Mouse (Mus musculus) limb, embryonic 10.5 days (tissue): ENCODE data around the gene Ankrd55. TPM values are rescaled to one million over a fixed set of nuclear protein-coding genes. Genes with fewer than 3 reads are reported as not detected.

Experiments used
- DNase-seq: peaks from one replicate; pipeline ENCODE4 v3.0.0-alpha.2; 2017; ENCODE audit warnings: low spot score
- H3K27ac ChIP-seq: fragments of 300-500 bp; sonication (generic); 2 replicates; pipeline ENCODE4 v1.5.1; 2016; ENCODE audit warnings: mild to moderate bottlenecking
- H3K27me3 ChIP-seq: fragments of 300-500 bp; sonication (generic); 2 replicates; pipeline ENCODE4 v1.6.1; 2016; ENCODE audit warnings: low read depth, mild to moderate bottlenecking; ENCODE audit not compliant: poor library complexity, severe bottlenecking
- H3K36me3 ChIP-seq: fragments of 300-500 bp; sonication (generic); 2 replicates; pipeline ENCODE4 v1.6.1; 2016; ENCODE audit warnings: mild to moderate bottlenecking, moderate library complexity
- H3K4me1 ChIP-seq: fragments of 300-500 bp; sonication (generic); 2 replicates; pipeline ENCODE4 v1.6.1; 2016
- H3K4me3 ChIP-seq: fragments of 300-500 bp; sonication (generic); 2 replicates; pipeline ENCODE4 v1.5.1; 2016; ENCODE audit warnings: mild to moderate bottlenecking, moderate library complexity
- H3K9me3 ChIP-seq: fragments of 300-500 bp; sonication (generic); replicated peaks from 2 replicates; pipeline ENCODE4 v1.6.1; 2016; ENCODE audit warnings: mild to moderate bottlenecking
- WGBS: fragments of 180-500 bp; shearing (Covaris S2); methylation state at CpG from one replicate; pipeline ENCODE4 v1.1.7; 2016; 5-methylcytosine and 5-hydroxymethylcytosine counted together
- polyA plus RNA-seq: library from polyadenylated mRNA; unstranded; fragments of >200 nt; fragmentation: Nextera tagmentation; extraction: Ambion mirVana; gene quantifications from 2 replicates; pipeline ENCODE4 v1.2.1, GENCODE M21; 2016

Ankrd55 gene
- polyA plus RNA-seq, 1 experiment from 2014 or later, result 0.23 TPM

- 61% methylated on average over 8 of the region's 8 CpGs for WGBS
- no peak overlapping the region for H3K4me3 ChIP-seq
- no peak for DNase-seq
Observed at GRCm38 (mm10) chr13:112330919-112331681, 42.8 kb downstream of the Ankrd55 start.

GRCm38 (mm10) chr13:112331682-112332061 is 43.4 kb downstream of the Ankrd55 start:
- no peak for DNase-seq
- H3K9me3 ChIP-seq, result no peaks in the 10 kb centered on the region
- peaks cover 13% of the 10 kb centered on the region for H3K4me1 ChIP-seq
- no peak overlapping the region for H3K4me3 ChIP-seq
- H3K27ac ChIP-seq, result peak overlapping the region; percentile 50; the same call in 1 of the 2 replicates
- 82% methylated on average over 1 of the region's 1 CpGs for WGBS
- no peaks in the 10 kb centered on the region for H3K36me3 ChIP-seq
- no peaks in the 10 kb centered on the region for H3K27me3 ChIP-seq

More at GRCm38 (mm10) chr13:112330919-112331681, 42.8 kb downstream of the Ankrd55 start:
- H3K9me3 ChIP-seq, result no peaks in the 10 kb centered on the region
- no peaks in the 10 kb centered on the region for H3K27me3 ChIP-seq
- no peaks in the 10 kb centered on the region for H3K36me3 ChIP-seq
- peaks cover 13% of the 10 kb centered on the region for H3K4me1 ChIP-seq
- peak overlapping the region; percentile 50; the same call in 1 of the 2 replicates for H3K27ac ChIP-seq

DNA sequence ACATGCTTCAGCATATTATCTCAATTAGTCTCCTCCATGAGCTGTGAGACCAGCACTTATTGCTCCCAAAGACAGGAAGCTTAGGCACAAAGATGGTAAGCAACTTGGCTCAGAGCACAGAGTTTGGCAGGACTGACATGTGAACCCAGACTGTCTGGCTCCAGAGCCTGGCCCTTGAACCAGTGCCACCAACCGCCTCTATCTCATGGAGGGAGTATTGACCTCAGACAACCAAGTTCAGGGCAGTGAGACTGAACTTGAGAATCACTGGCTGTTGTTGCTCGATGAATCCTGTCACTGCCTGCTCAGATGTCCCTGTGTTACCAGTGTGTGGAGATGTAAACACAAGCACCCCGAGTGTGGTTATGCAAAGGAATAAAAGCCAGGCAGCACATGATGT is 47.3 kb downstream of the Ankrd55 start:
- Histone ChIP-seq H3K27me3 (no peaks in the 10 kb centered on the region), H3K4me1 (peaks cover 17% of the 10 kb centered on the region), H3K4me3 (no peak overlapping the region), H3K9me3 (no peaks in the 10 kb centered on the region), H3K36me3 (no peaks in the 10 kb centered on the region), H3K27ac (no peak overlapping the region)
- DNase-seq, result no peak
- WGBS, result 90% methylated on average over 3 of the region's 3 CpGs

GRCm38 (mm10) chr13:112337146-112337545 is 48.9 kb downstream of the Ankrd55 start:
- DNase-seq, result no peak

GRCm38 (mm10) chr13:112340205-112340604 is 52.0 kb downstream of the Ankrd55 start:
- no peaks in the 10 kb centered on the region for H3K36me3 ChIP-seq
- H3K9me3 ChIP-seq, result no peaks in the 10 kb centered on the region
- H3K27ac ChIP-seq, result no peak overlapping the region; the same call in 1 of the 2 replicates
- H3K4me1 ChIP-seq, result peaks cover 17% of the 10 kb centered on the region
- 95% methylated on average over 8 of the region's 8 CpGs for WGBS
- DNase-seq, result no peak
- H3K27me3 ChIP-seq, result no peaks in the 10 kb centered on the region
- H3K4me3 ChIP-seq, result no peak overlapping the region

More at GRCm38 (mm10) chr13:112337146-112337545, 48.9 kb downstream of the Ankrd55 start:
- peaks cover 3% of the 10 kb centered on the region; the same call in 1 of the 2 replicates for H3K4me1 ChIP-seq
- no peaks in the 10 kb centered on the region for H3K9me3 ChIP-seq
- 94% methylated on average over 9 of the region's 9 CpGs for WGBS
- H3K27ac ChIP-seq, result no peak overlapping the region
- no peaks in the 10 kb centered on the region for H3K27me3 ChIP-seq
- H3K4me3 ChIP-seq, result no peak overlapping the region
- no peaks in the 10 kb centered on the region for H3K36me3 ChIP-seq

DNA sequence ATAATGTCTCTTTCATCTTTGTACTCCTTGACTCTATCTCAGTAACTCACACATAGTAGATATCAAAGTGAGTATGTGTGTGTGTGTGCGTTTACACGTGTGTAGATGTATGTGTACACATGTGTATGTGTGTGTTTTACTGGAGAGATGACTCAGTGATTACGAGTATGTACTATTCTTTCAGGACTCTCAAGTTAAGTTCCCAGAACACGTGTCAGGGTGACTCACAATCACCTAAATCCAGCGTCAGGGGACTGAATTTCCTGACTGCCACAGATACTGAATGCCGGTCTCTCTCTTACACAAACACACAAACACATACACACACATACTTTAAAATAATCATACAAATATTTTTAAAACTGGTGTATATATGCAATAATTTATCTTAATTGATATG is 52.5 kb downstream of the Ankrd55 start:
- no peaks in the 10 kb centered on the region for H3K9me3 ChIP-seq
- no peaks in the 10 kb centered on the region for H3K36me3 ChIP-seq
- H3K4me1 ChIP-seq, result peaks cover 23% of the 10 kb centered on the region
- H3K27me3 ChIP-seq, result no peaks in the 10 kb centered on the region
- no peak for DNase-seq
- H3K27ac ChIP-seq, result no peak overlapping the region
- H3K4me3 ChIP-seq, result no peak overlapping the region
- WGBS, result 92% methylated on average over 6 of the region's 6 CpGs

- DNase-seq, result no peak
- WGBS, result 64% methylated on average over 5 of the region's 5 CpGs
- Histone ChIP-seq H3K4me3 (no peak overlapping the region), H3K36me3 (no peaks in the 10 kb centered on the region), H3K27ac (no peak overlapping the region), H3K9me3 (no peaks in the 10 kb centered on the region), H3K27me3 (no peaks in the 10 kb centered on the region), H3K4me1 (peaks cover 44% of the 10 kb centered on the region)
Observed at GRCm38 (mm10) chr13:112342971-112343627, 54.8 kb downstream of the Ankrd55 start.

GRCm38 (mm10) chr13:112343628-112344009 is 55.4 kb downstream of the Ankrd55 start:
- Histone ChIP-seq H3K4me1 (peaks cover 45% of the 10 kb centered on the region), H3K27ac (no peak overlapping the region)
- WGBS, result 94% methylated on average over 5 of the region's 5 CpGs

DNA sequence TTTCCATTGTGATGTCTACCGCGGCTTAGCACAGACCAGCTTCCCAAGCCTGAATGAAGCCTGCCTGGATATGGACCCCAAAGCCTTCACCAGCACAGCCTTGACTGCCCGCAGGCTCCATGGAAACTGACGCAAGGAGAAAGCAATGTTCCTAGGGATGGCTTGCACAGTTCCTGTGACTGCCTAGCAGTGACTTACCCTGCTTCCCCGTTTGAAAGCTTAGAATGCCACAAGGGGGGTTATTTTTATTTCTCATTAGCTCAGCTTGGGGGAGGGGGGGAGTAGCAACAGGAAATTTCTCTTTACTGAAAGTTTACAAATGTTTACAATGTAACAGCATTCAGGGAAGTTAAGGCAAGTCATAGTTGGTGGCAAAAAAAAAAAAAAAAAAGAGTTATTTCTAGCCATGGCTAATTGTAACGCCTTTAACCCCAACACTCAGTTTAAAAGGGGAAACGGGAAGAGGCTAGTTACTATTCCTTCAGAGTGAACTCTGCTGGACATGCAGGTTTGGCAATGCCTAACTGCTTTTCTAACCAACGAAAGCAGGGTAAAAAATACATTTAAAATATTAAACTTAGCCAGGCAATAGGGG is 56.1 kb downstream of the Ankrd55 start:
- H3K27me3 ChIP-seq, result no peaks in the 10 kb centered on the region
- H3K36me3 ChIP-seq, result no peaks in the 10 kb centered on the region
- H3K4me1 ChIP-seq, result peaks cover 46% of the 10 kb centered on the region
- no peak for DNase-seq
- H3K27ac ChIP-seq, result 0 out of 2 replicates have a peak overlapping the region, but pooled peaks have one; percentile 46
- 84% methylated on average over 8 of the region's 8 CpGs for WGBS
- no peaks in the 10 kb centered on the region for H3K9me3 ChIP-seq
- no peak overlapping the region for H3K4me3 ChIP-seq

More at GRCm38 (mm10) chr13:112343628-112344009, 55.4 kb downstream of the Ankrd55 start:
- DNase-seq, result no peak
- no peaks in the 10 kb centered on the region for H3K36me3 ChIP-seq
- H3K27me3 ChIP-seq, result no peaks in the 10 kb centered on the region
- no peak overlapping the region for H3K4me3 ChIP-seq
- H3K9me3 ChIP-seq, result no peaks in the 10 kb centered on the region

GRCm38 (mm10) chr13:112345542-112345941 is 57.3 kb downstream of the Ankrd55 start:
- no peak for DNase-seq
- 94% methylated on average over 2 of the region's 2 CpGs for WGBS
- Histone ChIP-seq H3K27me3 (no peaks in the 10 kb centered on the region), H3K27ac (peak overlapping the region; percentile 84), H3K9me3 (no peaks in the 10 kb centered on the region), H3K36me3 (no peaks in the 10 kb centered on the region), H3K4me1 (peaks cover 46% of the 10 kb centered on the region), H3K4me3 (no peak overlapping the region)

GRCm38 (mm10) chr13:112346031-112346430 is 57.8 kb downstream of the Ankrd55 start:
- WGBS, result 77% methylated on average over 11 of the region's 11 CpGs
- Histone ChIP-seq H3K9me3 (no peaks in the 10 kb centered on the region), H3K36me3 (no peaks in the 10 kb centered on the region), H3K4me1 (peaks cover 46% of the 10 kb centered on the region), H3K4me3 (no peak overlapping the region), H3K27me3 (no peaks in the 10 kb centered on the region), H3K27ac (peak overlapping the region; percentile 84)
- DNase-seq, result no peak

GRCm38 (mm10) chr13:112346659-112347142 is 58.5 kb downstream of the Ankrd55 start:
- 17% methylated on average over 7 of the region's 7 CpGs for WGBS
- Histone ChIP-seq H3K36me3 (no peaks in the 10 kb centered on the region), H3K4me1 (peaks cover 47% of the 10 kb centered on the region), H3K4me3 (no peak overlapping the region), H3K27me3 (no peaks in the 10 kb centered on the region), H3K9me3 (no peaks in the 10 kb centered on the region), H3K27ac (peak overlapping the region; percentile 84)
- peak; percentile 69 for DNase-seq

GRCm38 (mm10) chr13:112348250-112348649 is 60.0 kb downstream of the Ankrd55 start:
- 91% methylated on average over 1 of the region's 1 CpGs for WGBS
- Histone ChIP-seq H3K36me3 (no peaks in the 10 kb centered on the region), H3K4me3 (no peak overlapping the region), H3K27ac (no peak overlapping the region), H3K4me1 (peaks cover 52% of the 10 kb centered on the region), H3K27me3 (no peaks in the 10 kb centered on the region), H3K9me3 (no peaks in the 10 kb centered on the region)
- no peak for DNase-seq
